Mouse (Mus musculus) v-Abl transformed pro-B cells (cell line): Measurements from ENCODE around the gene Hist1h2an.

Experiments
- in situ Hi-C, 2 experiments: fragments of 400-800 bp; cut with MboI; formaldehyde crosslinking; loops; one replicate each; pipeline ENCODE4 v1.15.1; 2025; ENCODE audit not compliant: unreplicated experiment in 2 of 2

Hist1h2an gene

DNA sequence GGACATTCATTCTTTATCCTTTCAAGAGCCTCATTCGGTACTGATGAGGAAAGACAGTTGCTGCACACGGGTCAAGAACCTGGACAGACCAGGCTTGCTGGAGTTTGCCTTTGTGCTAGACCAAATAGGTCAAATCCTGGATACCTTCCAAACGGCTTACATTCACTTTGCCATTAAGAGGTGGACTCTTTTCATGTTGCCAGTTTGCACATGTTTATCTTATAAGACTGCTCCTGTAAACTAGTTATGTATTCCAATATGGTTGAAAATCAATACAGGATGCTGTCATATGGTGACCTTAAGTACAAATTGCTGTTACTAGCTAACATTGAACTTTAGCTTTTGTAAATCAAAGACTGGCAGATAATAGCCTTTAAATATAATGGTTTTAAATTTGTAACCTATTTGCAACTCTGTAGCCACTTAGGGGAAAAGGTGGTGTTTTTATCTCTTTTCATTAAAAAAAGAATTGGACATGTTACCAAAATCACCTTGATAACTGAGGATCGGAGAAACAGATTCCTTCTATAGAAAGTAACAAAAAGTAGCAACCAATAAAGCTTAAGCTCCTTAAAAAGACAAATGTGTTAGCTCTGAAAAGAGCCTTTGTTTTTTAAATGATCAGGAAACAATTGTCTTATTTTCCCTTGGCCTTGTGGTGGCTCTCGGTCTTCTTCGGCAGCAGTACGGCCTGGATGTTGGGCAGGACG is 674 bp downstream of the Hist1h2an start:
- in situ Hi-C loops = loop anchor here (10.0 to 25.0 kb wide), 4 partner anchors 52 to 1976 kb away; partner anchors contain the start of genes Hist1h1a (in 1 of the 2), Hist1h2ab (in 1 of the 2), Hist1h2ai (in 1 of the 2) and Hist1h2bl (in 1 of the 2)

- in situ Hi-C loops = loop anchor here (10.0 to 25.0 kb wide), 4 partner anchors 50 to 1978 kb away; partner anchors contain the start of genes Hist1h1a (in 1 of the 2), Hist1h2ab (in 1 of the 2), Hist1h2ai (in 1 of the 2) and Hist1h2bl (in 1 of the 2)
These were observed 2.7 kb downstream of the Hist1h2an start for GRCm38 (mm10) chr13:21784311-21784710.

DNA sequence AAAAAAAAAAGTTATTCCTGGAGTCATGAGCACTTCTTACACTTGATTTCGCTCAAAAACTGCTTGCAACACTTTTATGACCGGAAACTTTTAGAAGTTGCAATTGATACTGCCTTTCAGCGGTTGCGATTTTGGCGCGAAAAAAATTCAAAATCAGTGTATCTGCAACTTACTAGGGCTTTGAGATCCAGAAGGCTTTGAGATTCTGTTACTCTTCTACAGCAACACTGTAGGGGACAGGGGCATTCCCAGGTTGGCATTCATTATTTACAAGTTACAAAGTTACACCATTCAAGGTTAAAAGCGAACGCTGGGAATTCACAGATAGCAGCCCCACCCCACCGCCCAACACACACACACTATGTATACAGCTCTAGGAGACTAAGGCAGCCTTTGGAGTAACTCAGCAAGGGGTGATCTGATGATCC is 3.3 kb downstream of the Hist1h2an start:
- in situ Hi-C loops = loop anchor here (10.0 to 25.0 kb wide), 4 partner anchors 49 to 1979 kb away; partner anchors contain the start of genes Hist1h1a (in 1 of the 2), Hist1h2ab (in 1 of the 2), Hist1h2ai (in 1 of the 2) and Hist1h2bl (in 1 of the 2)

GRCm38 (mm10) chr13:21783255-21783617 is 3.8 kb downstream of the Hist1h2an start, which contains the start of gene Hist1h3i:
TSS of gene Hist1h3i (minus strand) at chr13:21783370.
- in situ Hi-C loops = loop anchor here (10.0 to 25.0 kb wide), 4 partner anchors 48 to 1979 kb away; partner anchors contain the start of genes Hist1h1a (in 1 of the 2), Hist1h2ab (in 1 of the 2), Hist1h2ai (in 1 of the 2) and Hist1h2bl (in 1 of the 2)

DNA sequence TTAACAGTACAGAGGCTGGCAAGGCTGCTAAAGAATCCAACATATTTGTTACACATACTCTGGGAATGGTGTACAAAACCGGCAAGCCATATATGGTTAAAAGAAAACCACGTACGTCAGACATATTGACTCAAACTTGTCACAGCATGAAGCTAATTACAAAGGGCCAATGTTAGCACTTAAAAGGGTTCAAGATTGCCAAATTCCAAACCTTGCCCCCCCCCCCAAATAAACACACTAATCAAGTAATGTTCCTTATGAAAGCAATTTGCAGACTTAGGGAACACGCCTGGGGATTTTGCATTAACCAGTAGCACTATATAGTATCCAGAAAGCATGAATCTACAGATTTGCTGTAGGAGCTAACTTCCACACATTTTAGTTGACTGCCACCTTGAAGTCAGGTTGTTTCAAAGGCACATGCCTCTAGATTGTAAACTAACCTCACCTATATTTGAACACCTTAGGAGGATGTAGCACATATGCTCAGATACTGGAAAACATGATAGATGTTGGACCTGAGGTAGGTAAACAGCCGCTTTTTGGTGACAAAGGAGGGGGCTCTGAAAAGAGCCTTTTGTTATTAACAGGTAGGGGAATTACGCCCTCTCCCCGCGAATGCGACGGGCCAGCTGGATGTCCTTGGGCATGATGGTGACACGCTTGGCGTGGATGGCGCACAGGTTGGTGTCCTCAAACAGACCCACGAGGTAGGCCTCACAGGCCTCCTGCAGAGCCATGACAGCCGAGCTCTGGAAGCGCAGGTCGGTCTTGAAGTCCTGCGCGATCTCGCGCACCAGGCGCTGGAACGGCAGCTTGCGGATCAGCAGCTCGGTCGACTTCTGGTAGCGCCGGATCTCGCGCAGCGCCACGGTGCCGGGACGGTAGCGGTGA is 4.4 kb downstream of the Hist1h2an start:
- in situ Hi-C loops = loop anchor here (10.0 to 25.0 kb wide), 4 partner anchors 48 to 1980 kb away; partner anchors contain the start of genes Hist1h1a (in 1 of the 2), Hist1h2ab (in 1 of the 2), Hist1h2ai (in 1 of the 2) and Hist1h2bl (in 1 of the 2)

GRCm38 (mm10) chr13:21781639-21782038 is 5.4 kb downstream of the Hist1h2an start:
- in situ Hi-C loops = loop anchor here (10.0 to 25.0 kb wide), 4 partner anchors 47 to 1981 kb away; partner anchors contain the start of genes Hist1h1a (in 1 of the 2), Hist1h2ab (in 1 of the 2), Hist1h2ai (in 1 of the 2) and Hist1h2bl (in 1 of the 2)

DNA sequence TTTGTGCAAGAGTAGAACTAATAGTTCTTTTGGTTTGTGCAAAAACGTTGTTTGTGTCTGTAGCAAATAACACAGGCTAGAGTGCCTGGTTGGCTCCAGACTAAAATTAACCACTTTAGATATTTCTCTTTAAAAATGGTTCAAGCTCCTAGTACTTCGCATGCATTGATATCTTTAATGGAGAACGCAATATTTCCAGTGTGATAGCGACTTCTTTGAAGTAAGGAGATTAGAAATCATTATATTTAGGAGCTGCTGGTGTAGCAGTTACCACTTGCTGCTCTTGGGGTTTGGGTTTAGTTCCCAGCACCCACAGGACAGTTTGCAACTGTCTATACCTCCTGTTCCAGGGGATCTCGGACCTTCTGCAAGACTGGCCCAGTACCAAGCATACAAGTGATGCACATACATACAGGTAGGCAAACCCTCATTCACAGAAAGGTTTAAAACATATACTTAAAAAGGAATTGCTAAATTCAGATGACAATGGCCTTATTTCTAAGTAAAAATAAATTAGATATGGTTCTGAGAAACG is 5.9 kb downstream of the Hist1h2an start:
- in situ Hi-C loops = loop anchor here (10.0 to 25.0 kb wide), 4 partner anchors 46 to 1981 kb away; partner anchors contain the start of genes Hist1h1a (in 1 of the 2), Hist1h2ab (in 1 of the 2), Hist1h2ai (in 1 of the 2) and Hist1h2bl (in 1 of the 2)

DNA sequence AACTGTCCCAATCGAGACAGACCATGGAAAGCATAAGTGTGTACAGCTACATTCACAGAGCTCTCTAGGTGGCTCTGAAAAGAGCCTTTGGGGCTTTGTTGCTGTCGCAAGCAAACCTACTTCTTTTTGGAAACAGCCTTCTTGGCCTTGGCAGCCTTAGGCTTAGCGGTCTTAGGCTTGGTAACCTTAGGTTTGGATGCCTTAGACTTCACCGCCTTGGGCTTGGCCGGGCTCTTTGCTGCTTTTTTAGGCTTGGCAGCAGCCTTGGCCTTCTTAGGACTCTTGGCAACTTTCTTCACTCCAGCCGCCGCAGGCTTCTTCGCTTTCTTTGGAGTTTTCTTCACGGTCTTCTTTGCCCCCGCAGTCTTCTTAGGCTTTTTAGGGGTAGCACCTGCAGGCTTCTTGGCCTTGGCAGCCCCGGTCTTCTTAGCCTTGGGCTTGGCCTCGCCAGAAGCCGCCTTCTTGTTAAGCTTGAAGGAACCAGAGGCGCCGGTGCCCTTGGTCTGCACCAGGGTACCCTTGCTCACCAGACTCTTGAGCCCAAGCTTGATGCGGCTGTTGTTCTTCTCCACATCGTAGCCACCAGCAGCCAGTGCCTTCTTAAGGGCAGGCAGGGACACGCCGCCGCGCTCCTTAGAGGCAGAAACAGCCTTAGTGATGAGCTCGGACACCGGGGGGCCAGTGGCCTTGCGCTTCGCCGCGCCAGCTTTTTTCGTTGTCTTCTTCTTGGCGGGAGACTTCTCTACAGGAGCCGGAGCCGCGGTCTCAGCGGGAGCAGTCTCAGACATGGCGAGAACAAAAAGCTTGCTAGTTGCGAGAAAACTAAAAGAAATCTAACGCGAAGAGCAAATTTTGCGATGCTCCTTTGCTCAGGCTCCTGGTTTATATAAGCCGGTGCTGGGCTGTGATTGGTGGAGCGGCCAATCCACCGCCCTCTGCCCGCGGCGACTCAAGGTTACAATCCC is 7.0 kb downstream of the Hist1h2an start, which contains the start of gene Hist1h1b:
TSS of gene Hist1h1b (minus strand) at position 859 of the 965 bp plus-strand sequence.
- in situ Hi-C loops = loop anchor here (10.0 to 25.0 kb wide), 4 partner anchors 45 to 1982 kb away; partner anchors contain the start of genes Hist1h1a (in 1 of the 2), Hist1h2ab (in 1 of the 2), Hist1h2ai (in 1 of the 2) and Hist1h2bl (in 1 of the 2)

DNA sequence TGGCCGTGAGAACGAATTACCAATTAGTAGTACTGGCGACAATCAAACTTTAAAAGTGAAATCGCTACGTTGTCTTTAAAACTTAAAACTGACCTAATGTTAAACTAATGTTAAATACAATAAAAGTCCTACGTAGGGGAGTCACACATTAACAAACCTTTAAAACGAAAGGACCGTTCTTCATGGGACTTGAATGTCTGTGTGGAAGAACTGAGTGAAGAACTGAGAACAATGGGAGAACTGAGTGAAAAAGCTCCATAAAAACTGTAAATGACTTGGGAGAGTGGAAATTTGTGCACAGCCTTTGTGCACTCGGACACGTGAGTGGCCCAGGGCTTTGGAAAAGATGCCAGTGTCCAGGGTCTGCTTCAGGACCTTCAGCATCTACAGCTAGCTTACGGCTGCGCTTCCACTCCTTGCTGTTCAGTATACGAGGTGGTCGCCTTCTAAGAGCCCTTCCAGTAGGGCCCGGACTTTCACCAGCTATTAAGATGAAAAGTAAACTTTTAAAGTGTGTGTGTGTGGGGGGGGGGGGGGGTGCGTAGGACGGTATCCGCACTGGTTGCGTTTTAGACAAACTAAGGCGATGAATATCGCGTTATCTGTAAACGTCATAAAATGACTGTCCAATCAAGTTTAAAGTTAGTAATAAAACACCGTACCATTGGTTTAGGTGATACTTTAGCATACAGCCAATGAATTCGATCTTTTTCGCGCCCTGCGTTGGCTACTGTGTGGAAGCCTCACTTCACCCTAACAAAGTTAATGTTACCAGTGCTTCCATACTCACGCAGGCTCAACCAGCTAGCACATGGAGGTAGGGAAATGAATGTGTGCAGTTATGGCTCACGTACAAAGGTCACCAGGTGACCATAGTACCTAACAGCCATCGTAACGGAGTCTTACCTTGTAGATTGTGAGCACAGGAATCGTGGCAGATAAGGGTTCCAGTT is 7.9 kb downstream of the Hist1h2an start:
- in situ Hi-C loops = loop anchor here in 1 of 2 experiments (25.0 kb wide), 2 partner anchors 1808 to 1983 kb away; partner anchors contain the start of genes Hist1h1a, Hist1h2ab, Hist1h3a and Hist1h3b

GRCm38 (mm10) chr13:21755707-21756106 is 31.3 kb downstream of the Hist1h2an start:
- in situ Hi-C loops = loop anchor here in 1 of 2 experiments (10.0 kb wide), 1 partner anchor 1799 kb away; the partner anchor contains the start of genes Hist1h1d and Hist1h4f

DNA sequence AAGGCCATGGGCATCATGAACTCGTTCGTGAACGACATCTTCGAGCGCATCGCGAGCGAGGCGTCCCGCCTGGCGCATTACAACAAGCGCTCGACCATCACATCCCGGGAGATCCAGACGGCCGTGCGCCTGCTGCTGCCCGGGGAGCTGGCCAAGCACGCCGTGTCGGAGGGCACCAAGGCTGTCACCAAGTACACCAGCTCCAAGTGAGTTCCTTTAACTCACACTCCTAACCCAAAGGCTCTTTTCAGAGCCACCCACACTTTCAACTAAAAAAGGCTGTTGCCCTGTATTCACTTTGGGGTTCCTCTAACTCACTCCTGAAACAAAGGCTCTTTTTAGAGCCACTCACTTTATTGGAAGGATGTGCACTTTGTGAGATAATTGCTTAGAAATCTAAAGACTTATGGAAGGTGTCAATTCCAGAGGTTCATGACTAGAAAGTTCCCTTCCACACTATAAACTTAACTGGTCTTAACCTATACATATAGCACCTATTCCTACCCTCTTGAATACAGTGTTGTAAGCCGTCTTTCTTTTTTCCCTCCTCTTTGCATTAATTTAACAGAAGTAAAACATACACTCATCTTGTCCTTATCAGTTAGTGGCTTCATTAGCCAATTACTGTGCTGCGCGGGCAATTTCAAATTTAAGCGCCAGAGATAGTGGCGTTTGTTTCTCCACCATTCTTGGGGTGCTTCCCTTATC is 32.6 kb downstream of the Hist1h2an start:
- in situ Hi-C loops = loop anchor here in 1 of 2 experiments (10.0 kb wide), 1 partner anchor 1800 kb away; the partner anchor contains the start of genes Hist1h1d and Hist1h4f

GRCm38 (mm10) chr13:21753524-21754285 is 33.3 kb downstream of the Hist1h2an start, which contains the start of the genes Hist1h2ak and Hist1h2bn:
TSS of gene Hist1h2ak (minus strand) at chr13:21753827.
TSS of gene Hist1h2bn (plus strand) at chr13:21754123.
- in situ Hi-C loops = loop anchor here in 1 of 2 experiments (10.0 kb wide), 1 partner anchor 1801 kb away; the partner anchor contains the start of genes Hist1h1d and Hist1h4f

GRCm38 (mm10) chr13:21753051-21753523 is 33.9 kb downstream of the Hist1h2an start:
- in situ Hi-C loops = loop anchor here in 1 of 2 experiments (10.0 kb wide), 1 partner anchor 1802 kb away; the partner anchor contains the start of genes Hist1h1d and Hist1h4f

DNA sequence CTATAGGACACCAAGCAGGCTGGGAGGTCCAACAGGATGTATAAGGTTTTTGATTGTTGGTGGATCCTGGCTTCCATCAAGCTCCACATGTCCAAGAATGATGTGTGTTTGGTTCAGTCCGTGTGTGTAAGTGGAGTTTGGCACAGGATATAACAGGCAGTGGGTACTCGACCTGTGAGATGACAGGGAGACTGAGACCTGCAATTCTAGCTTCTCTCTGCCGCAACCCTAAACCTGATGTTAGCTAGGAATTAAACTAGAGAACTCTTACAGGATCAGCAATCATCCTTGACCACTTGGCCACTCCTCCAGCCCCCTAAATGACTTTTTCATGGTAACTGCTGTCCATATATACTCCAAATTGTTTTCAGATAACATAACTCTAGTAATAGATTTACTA is 34.7 kb downstream of the Hist1h2an start:
- in situ Hi-C loops = loop anchor here in 1 of 2 experiments (10.0 kb wide), 1 partner anchor 1802 kb away; the partner anchor contains the start of genes Hist1h1d and Hist1h4f

- in situ Hi-C loops = loop anchor here in 1 of 2 experiments (10.0 kb wide), 1 partner anchor 1803 kb away; the partner anchor contains the start of genes Hist1h1d and Hist1h4f
These were observed 35.2 kb downstream of the Hist1h2an start for GRCm38 (mm10) chr13:21751827-21752226.
